Comparison of ENCODE assay signal across 14 mouse cellular contexts in genomic region chr7:70328206-70329036, GRCm38 (mm10). TPM values are rescaled to one million over a fixed set of nuclear protein-coding genes. Genes with fewer than 3 reads are reported as not detected.
DNase-seq lines count a peak whose midpoint lies in the region; ATAC-seq lines count a peak whose summit lies in the region.
"Had no signal": no experiment of that assay in that cellular context is flagged by ENCODE, and none has a peak within 500 bp of the region (broad histone marks: within the 10 kb centered on the region; RNA-seq: fewer than 3 reads in every experiment).

No protein-coding gene starts in this region.

- 16% methylated on average over 10 of the region's 10 CpGs for WGBS in neural tube, embryonic 15.5 days
- 4% methylated on average over 10 of the region's 10 CpGs for WGBS in forebrain, embryonic 14.5 days
- WGBS in midbrain, embryonic 14.5 days, result 4% methylated on average over 10 of the region's 10 CpGs

- H3K9ac ChIP-seq in neural tube, embryonic 15.5 days (replicated peaks), result no peak overlapping the region
- H3K9ac ChIP-seq in forebrain, embryonic 14.5 days (ENCODE audit: low read length), result peak overlapping the region; percentile 26; the same call in 1 of the 2 replicates
- H3K9ac ChIP-seq in midbrain, embryonic 14.5 days (replicated peaks; ENCODE audit: low read length), result no peak overlapping the region
- H3K9ac ChIP-seq: embryonic facial prominence, embryonic 12.5 days; liver, embryonic 15.5 days had no signal

- no peaks in the 10 kb centered on the region for H3K9me3 ChIP-seq in neural tube, embryonic 15.5 days (replicated peaks)
- no peaks in the 10 kb centered on the region for H3K9me3 ChIP-seq in forebrain, embryonic 14.5 days (replicated peaks; ENCODE audit: control insufficient read depth, low read length)
- H3K9me3 ChIP-seq in midbrain, embryonic 14.5 days (ENCODE audit: control insufficient read depth, low read length), result no peaks in the 10 kb centered on the region
- H3K9me3 ChIP-seq: embryonic facial prominence, embryonic 12.5 days; liver, embryonic 15.5 days had no signal

- H3K36me3 ChIP-seq in neural tube, embryonic 15.5 days, result no peaks in the 10 kb centered on the region
- no peaks in the 10 kb centered on the region for H3K36me3 ChIP-seq in forebrain, embryonic 14.5 days (ENCODE audit: control insufficient read depth, insufficient read depth, low read length)
- H3K36me3 ChIP-seq in midbrain, embryonic 14.5 days (ENCODE audit: control insufficient read depth, insufficient read depth, low read length), result no peaks in the 10 kb centered on the region
- H3K36me3 ChIP-seq: embryonic facial prominence, embryonic 12.5 days; liver, embryonic 15.5 days had no signal

- ATAC-seq in neural tube, embryonic 15.5 days (ENCODE audit: low FRiP score), result no peak
- ATAC-seq in forebrain, embryonic 14.5 days, result no peak
- no peak for ATAC-seq in midbrain, embryonic 14.5 days (ENCODE audit: low FRiP score, low TSS enrichment)
- ATAC-seq: inflammation-experienced regulatory T-cells, adult 6 months had no signal

- H3K27me3 ChIP-seq in neural tube, embryonic 15.5 days (replicated peaks), result peaks cover 93% of the 10 kb centered on the region
- H3K27me3 ChIP-seq in forebrain, embryonic 14.5 days (replicated peaks; ENCODE audit: control insufficient read depth, insufficient read depth, low read length), result peaks cover 82% of the 10 kb centered on the region
- peaks cover 96% of the 10 kb centered on the region for H3K27me3 ChIP-seq in midbrain, embryonic 14.5 days (ENCODE audit: control insufficient read depth, insufficient read depth, low read length)

- intact Hi-C loops in gastrocnemius, postnatal 36 days (cut with DNase I), result no loop called here

- DNase-seq in neural tube, embryonic 10.5 days (ENCODE audit: extremely low spot score, low spot score), result peak; percentile 39
- peak; percentile 31 for DNase-seq in forebrain, embryonic 14.5 days (ENCODE audit: low spot score)
- peak; percentile 60 for DNase-seq in midbrain, embryonic 14.5 days
- no peak for DNase-seq in gastrocnemius, postnatal 36 days
- no peak for DNase-seq in lung, postnatal 25 days (ENCODE audit: low spot score)
- no peak for DNase-seq in frontal cortex, postnatal 25 days (ENCODE audit: low spot score in 2 of 2)
- DNase-seq: kidney, adult 8-10 months; lung, postnatal 10 days; right cerebral cortex, postnatal 14 days had no signal

- no peak overlapping the region for H3K27ac ChIP-seq in neural tube, embryonic 15.5 days (replicated peaks)
- peak overlapping the region; percentile 55; the same call in 1 of the 2 replicates for H3K27ac ChIP-seq in forebrain, embryonic 14.5 days (ENCODE audit: low read depth, low read length)
- peak overlapping the region; percentile 57 for H3K27ac ChIP-seq in midbrain, embryonic 14.5 days (replicated peaks; ENCODE audit: low read depth, low read length)
- H3K27ac ChIP-seq: embryonic facial prominence, embryonic 12.5 days; liver, embryonic 15.5 days had no signal

- no peak overlapping the region for H3K4me3 ChIP-seq in neural tube, embryonic 15.5 days (replicated peaks)
- no peak overlapping the region for H3K4me3 ChIP-seq in forebrain, embryonic 14.5 days (ENCODE audit: low read depth, low read length)
- no peak overlapping the region for H3K4me3 ChIP-seq in midbrain, embryonic 14.5 days (replicated peaks; ENCODE audit: low read depth, low read length)
- H3K4me3 ChIP-seq: embryonic facial prominence, embryonic 12.5 days; liver, embryonic 15.5 days; megakaryocyte, embryonic 14.5 days had no signal

- H3K4me1 ChIP-seq in neural tube, embryonic 15.5 days, result peaks cover 21% of the 10 kb centered on the region
- H3K4me1 ChIP-seq in forebrain, embryonic 14.5 days (ENCODE audit: control insufficient read depth, insufficient read depth, low read length), result 0 out of 2 replicates have a peak, but pooled peaks cover 7% of the 10 kb centered on the region
- H3K4me1 ChIP-seq in midbrain, embryonic 14.5 days (ENCODE audit: control insufficient read depth, insufficient read depth, low read length), result peaks cover 7% of the 10 kb centered on the region; the same call in 1 of the 2 replicates
- H3K4me1 ChIP-seq: liver, embryonic 15.5 days had no signal

- H3K4me2 ChIP-seq in neural tube, embryonic 15.5 days, result no peak overlapping the region
- 0 out of 2 replicates have a peak overlapping the region, but pooled peaks have one; percentile 18 for H3K4me2 ChIP-seq in forebrain, embryonic 14.5 days (ENCODE audit: low read length)
- peak overlapping the region; percentile 12; the same call in 1 of the 2 replicates for H3K4me2 ChIP-seq in midbrain, embryonic 14.5 days (ENCODE audit: low read length)
- H3K4me2 ChIP-seq: embryonic facial prominence, embryonic 12.5 days; liver, embryonic 15.5 days had no signal

RNA-seq across cellular contexts. Expression of gene Nr2f2, which starts 38.1 kb away (rescaled TPM):
- 60.3 and 62.5 TPM in 2 replicates for polyA plus RNA-seq in neural tube, embryonic 15.5 days (2015; fragmentation: Nextera tagmentation; extraction: Ambion mirVana)
- polyA plus RNA-seq in forebrain, embryonic 14.5 days (2014; fragmentation: Nextera tagmentation; extraction: Ambion mirVana), result 73.7 and 82.5 TPM in 2 replicates
- 113 and 120 TPM in 2 replicates for polyA plus RNA-seq in midbrain, embryonic 14.5 days (2014; fragmentation: Nextera tagmentation; extraction: Ambion mirVana)
- 10 to 100 TPM; 12.7 to 19.4 TPM for total RNA-seq in gastrocnemius, postnatal 36 days (2021)

Comparison
In these comparisons a context has a peak if more than half of its experiments do, and no peak if none do; other contexts are left out.
1. DNase-seq: peak in neural tube, embryonic 10.5 days (single experiment), forebrain, embryonic 14.5 days (single experiment) and midbrain, embryonic 14.5 days (single experiment); none in gastrocnemius, postnatal 36 days (0 of 2), lung, postnatal 25 days (single experiment) and frontal cortex, postnatal 25 days (0 of 2).